Mouse (Mus musculus) E14TG2a.4 (cell line): Measurements from ENCODE around the gene Btg4.

ENCODE experiments used
- CTCF ChIP-seq: conservative IDR thresholded peaks from 2 replicates; pipeline ENCODE4 v1.5.1; 2014; ENCODE audit warnings: low read length
- NANOG ChIP-seq: IDR thresholded peaks from 2 replicates; pipeline ENCODE4 v1.6.1; 2014; ENCODE audit warnings: borderline replicate concordance, low read length, mixed read lengths

- TF ChIP-seq CTCF (no peak), NANOG (no peak)
Observed at GRCm38 (mm10) chr9:51020351-51020750, 40.4 kb upstream of the Btg4 start.
